Mouse (Mus musculus): Measurements from ENCODE around the gene Wwc1. TPM values are rescaled to one million over a fixed set of nuclear protein-coding genes. Genes with fewer than 3 reads are reported as not detected.

Gene Wwc1
- total RNA-seq, 1 experiment: 30.4 TPM

- Histone ChIP-seq H3K9me3 (ENCODE audit: control insufficient read depth, insufficient read depth, low read depth, low read length) (no peaks in the 10 kb centered on the region), H3K36me3 (ENCODE audit: control insufficient read depth, insufficient read depth, low read length, poor library complexity, severe bottlenecking) (peaks cover 2% of the 10 kb centered on the region; the same call in 1 of the 2 replicates), H3K4me3 (ENCODE audit: insufficient read depth in 1 of 2, low read depth in 1 of 2, low read length in 2 of 2, poor library complexity in 1 of 2, severe bottlenecking in 1 of 2) (no peak overlapping the region), H3K4me1 (ENCODE audit: control insufficient read depth in 2 of 2, insufficient read depth in 2 of 2, low read length in 2 of 2, poor library complexity in 1 of 2) (peaks cover 2 to 42% of the 10 kb centered on the region in 2 experiments; a peak in 2 of 4 replicates), H3K9ac (ENCODE audit: insufficient read depth, low read depth, low read length, poor library complexity, severe bottlenecking) (no peak overlapping the region), H3K27ac (ENCODE audit: insufficient read depth, low read depth, low read length, poor library complexity, severe bottlenecking) (no peak overlapping the region)
- in situ Hi-C loops (cut with MboI; ENCODE audit: low sequenced_read_pairs in 2 of 2, unreplicated experiment in 2 of 2): no loop called here
- no peak for DNase-seq (ENCODE audit: low read depth, low spot score)
- TF ChIP-seq HCFC1 (IDR thresholded peaks at IDR 0.05; ENCODE audit: borderline replicate concordance, insufficient read depth, low read length): no peak
- no peak for TF ChIP-seq ZC3H11A (IDR thresholded peaks at IDR 0.05; ENCODE audit: borderline replicate concordance, low read depth, low read length)
- no peak for TF ChIP-seq MAFK (IDR thresholded peaks at IDR 0.05; ENCODE audit: insufficient read depth, low read depth, low read length)
- no peak for TF ChIP-seq ZNF384 (IDR thresholded peaks at IDR 0.05; ENCODE audit: low read depth, low read length)
- no peak for TF ChIP-seq CHD2 (IDR thresholded peaks at IDR 0.05; ENCODE audit: low read depth, low read length)
Measured at GRCm38 (mm10) chr11:35935133-35935532, 45.2 kb downstream of the Wwc1 start.

GRCm38 (mm10) chr11:35933402-35934085 lies 46.8 kb downstream of the Wwc1 start:
- in situ Hi-C loops (cut with MboI; ENCODE audit: low sequenced_read_pairs in 2 of 2, unreplicated experiment in 2 of 2): no loop called here
- Histone ChIP-seq H3K9ac (ENCODE audit: insufficient read depth, low read depth, low read length, poor library complexity, severe bottlenecking) (no peak overlapping the region), H3K36me3 (ENCODE audit: control insufficient read depth, insufficient read depth, low read length, poor library complexity, severe bottlenecking) (peaks cover 2% of the 10 kb centered on the region; the same call in 1 of the 2 replicates), H3K4me3 (ENCODE audit: insufficient read depth in 1 of 2, low read depth in 1 of 2, low read length in 2 of 2, poor library complexity in 1 of 2, severe bottlenecking in 1 of 2) (no peak overlapping the region; a peak in 1 of 4 replicates), H3K9me3 (ENCODE audit: control insufficient read depth, insufficient read depth, low read depth, low read length) (no peaks in the 10 kb centered on the region), H3K4me1 (ENCODE audit: control insufficient read depth in 2 of 2, insufficient read depth in 2 of 2, low read length in 2 of 2, poor library complexity in 1 of 2) (peaks cover 2 to 43% of the 10 kb centered on the region in 2 experiments; a peak in 2 of 4 replicates), H3K27ac (ENCODE audit: insufficient read depth, low read depth, low read length, poor library complexity, severe bottlenecking) (no peak overlapping the region)
- TF ChIP-seq HCFC1 (IDR thresholded peaks at IDR 0.05; ENCODE audit: borderline replicate concordance, insufficient read depth, low read length) (no peak), MAFK (IDR thresholded peaks at IDR 0.05; ENCODE audit: insufficient read depth, low read depth, low read length) (no peak), ZNF384 (IDR thresholded peaks at IDR 0.05; ENCODE audit: low read depth, low read length) (no peak), ZC3H11A (IDR thresholded peaks at IDR 0.05; ENCODE audit: borderline replicate concordance, low read depth, low read length) (no peak), CHD2 (IDR thresholded peaks at IDR 0.05; ENCODE audit: low read depth, low read length) (no peak)
- DNase-seq (ENCODE audit: low read depth, low spot score): no peak

- TF ChIP-seq ZC3H11A (IDR thresholded peaks at IDR 0.05; ENCODE audit: borderline replicate concordance, low read depth, low read length) (no peak), MAFK (IDR thresholded peaks at IDR 0.05; ENCODE audit: insufficient read depth, low read depth, low read length) (no peak), CHD2 (IDR thresholded peaks at IDR 0.05; ENCODE audit: low read depth, low read length) (no peak), ZNF384 (IDR thresholded peaks at IDR 0.05; ENCODE audit: low read depth, low read length) (no peak), HCFC1 (IDR thresholded peaks at IDR 0.05; ENCODE audit: borderline replicate concordance, insufficient read depth, low read length) (no peak)
- H3K4me3 ChIP-seq (ENCODE audit: insufficient read depth in 1 of 2, low read depth in 1 of 2, low read length in 2 of 2, poor library complexity in 1 of 2, severe bottlenecking in 1 of 2): no peak overlapping the region
- H3K9ac ChIP-seq (ENCODE audit: insufficient read depth, low read depth, low read length, poor library complexity, severe bottlenecking): no peak overlapping the region
- H3K9me3 ChIP-seq (ENCODE audit: control insufficient read depth, insufficient read depth, low read depth, low read length): no peaks in the 10 kb centered on the region
- H3K36me3 ChIP-seq (ENCODE audit: control insufficient read depth, insufficient read depth, low read length, poor library complexity, severe bottlenecking): peaks cover 2% of the 10 kb centered on the region; the same call in 1 of the 2 replicates
- no peak overlapping the region for H3K27ac ChIP-seq (ENCODE audit: insufficient read depth, low read depth, low read length, poor library complexity, severe bottlenecking)
- DNase-seq (ENCODE audit: low read depth, low spot score): no peak
- H3K4me1 ChIP-seq (ENCODE audit: control insufficient read depth in 2 of 2, insufficient read depth in 2 of 2, low read length in 2 of 2, poor library complexity in 1 of 2): peaks cover 2 to 46% of the 10 kb centered on the region in 2 experiments; a peak in 2 of 4 replicates
- in situ Hi-C loops (cut with MboI; ENCODE audit: low sequenced_read_pairs in 2 of 2, unreplicated experiment in 2 of 2): no loop called here
Measured at GRCm38 (mm10) chr11:35932121-35932885, 48.0 kb downstream of the Wwc1 start.

GRCm38 (mm10) chr11:35930511-35931060 lies 49.7 kb downstream of the Wwc1 start:
- Histone ChIP-seq H3K36me3 (ENCODE audit: control insufficient read depth, insufficient read depth, low read length, poor library complexity, severe bottlenecking) (peaks cover 2% of the 10 kb centered on the region; the same call in 1 of the 2 replicates), H3K9me3 (ENCODE audit: control insufficient read depth, insufficient read depth, low read depth, low read length) (no peaks in the 10 kb centered on the region), H3K4me1 (ENCODE audit: control insufficient read depth in 2 of 2, insufficient read depth in 2 of 2, low read length in 2 of 2, poor library complexity in 1 of 2) (peaks cover 5 to 51% of the 10 kb centered on the region in 2 experiments; a peak in 3 of 4 replicates), H3K9ac (ENCODE audit: insufficient read depth, low read depth, low read length, poor library complexity, severe bottlenecking) (no peak overlapping the region), H3K4me3 (ENCODE audit: insufficient read depth in 1 of 2, low read depth in 1 of 2, low read length in 2 of 2, poor library complexity in 1 of 2, severe bottlenecking in 1 of 2) (no peak overlapping the region), H3K27ac (ENCODE audit: insufficient read depth, low read depth, low read length, poor library complexity, severe bottlenecking) (peak overlapping the region; percentile 54)
- no peak for TF ChIP-seq CHD2 (IDR thresholded peaks at IDR 0.05; ENCODE audit: low read depth, low read length)
- no peak for TF ChIP-seq MAFK (IDR thresholded peaks at IDR 0.05; ENCODE audit: insufficient read depth, low read depth, low read length)
- TF ChIP-seq HCFC1 (IDR thresholded peaks at IDR 0.05; ENCODE audit: borderline replicate concordance, insufficient read depth, low read length): no peak
- no peak for TF ChIP-seq ZNF384 (IDR thresholded peaks at IDR 0.05; ENCODE audit: low read depth, low read length)
- no peak for TF ChIP-seq ZC3H11A (IDR thresholded peaks at IDR 0.05; ENCODE audit: borderline replicate concordance, low read depth, low read length)
- in situ Hi-C loops (cut with MboI; ENCODE audit: low sequenced_read_pairs in 2 of 2, unreplicated experiment in 2 of 2): no loop called here
- DNase-seq (ENCODE audit: low read depth, low spot score): no peak

Measured in ES-E14 (cell line).